Mouse (Mus musculus) liver, adult 2 months (tissue): Measurements from ENCODE around the gene Prr3. TPM values are rescaled to one million over a fixed set of nuclear protein-coding genes. Genes with fewer than 3 reads are reported as not detected.
A peak's percentile ranks its signal among the peaks of the same experiment; 100 is the strongest.
"Not testable (repeated sequence)": the region's sequence is repeated elsewhere in the genome, so short reads cannot be mapped to it uniquely, and the experiment has no call there.

Experiments used
- DNase-seq: peaks from one replicate; pipeline ENCODE4 v3.0.0-alpha.2; 2011; ENCODE audit warnings: low read depth, low spot score; ENCODE audit errors: extremely low read depth
- H3K27ac ChIP-seq: fragments of 200-500 bp; replicated peaks from 2 replicates; pipeline ENCODE4 v1.5.1; 2012; ENCODE audit warnings: low read depth, mild to moderate bottlenecking, control low read depth, inconsistent platforms, low read length; ENCODE audit not compliant: insufficient read depth
- H3K27me3 ChIP-seq: fragments of 200-500 bp; 2 replicates; pipeline ENCODE4 v1.6.1; 2012; ENCODE audit warnings: mild to moderate bottlenecking, moderate library complexity, low read length, inconsistent platforms; ENCODE audit not compliant: control insufficient read depth, insufficient read depth
- H3K36me3 ChIP-seq: fragments of 200-500 bp; 2 replicates; pipeline ENCODE4 v1.6.1; 2012; ENCODE audit warnings: low read length, inconsistent platforms; ENCODE audit not compliant: control insufficient read depth, insufficient read depth
- H3K4me1 ChIP-seq: fragments of 200-500 bp; 2 replicates; pipeline ENCODE4 v1.6.1; 2011; ENCODE audit warnings: low read length; ENCODE audit not compliant: control insufficient read depth, insufficient read depth
- H3K4me3 ChIP-seq: fragments of 200-500 bp; 2 replicates; pipeline ENCODE4 v1.5.1; 2011; ENCODE audit warnings: low read depth, mild to moderate bottlenecking, control low read depth, low read length, moderate library complexity; ENCODE audit not compliant: insufficient read depth
- H3K79me2 ChIP-seq: fragments of 200-500 bp; 2 replicates; pipeline ENCODE4 v1.6.1; 2012; ENCODE audit warnings: inconsistent platforms, mild to moderate bottlenecking, low read length, moderate library complexity; ENCODE audit not compliant: control insufficient read depth, insufficient read depth
- H3K9ac ChIP-seq: fragments of 200-500 bp; 2 replicates; pipeline ENCODE4 v1.6.1; 2012; ENCODE audit warnings: low read depth, mild to moderate bottlenecking, control low read depth, inconsistent platforms, low read length
- CTCF ChIP-seq: fragments of 200-500 bp; IDR thresholded peaks from 2 replicates; pipeline ENCODE4 v1.5.1; 2011; ENCODE audit warnings: low read depth, low read length, control low read depth
- POLR2A ChIP-seq: fragments of 200-500 bp; IDR thresholded peaks from 2 replicates; pipeline ENCODE4 v1.6.1; 2011; ENCODE audit warnings: low read length, control low read depth; ENCODE audit not compliant: insufficient read depth; ENCODE audit errors: extremely low read depth
- WGBS: fragments of 180-500 bp; shearing (Covaris S2); methylation state at CpG from one replicate; pipeline ENCODE4 v1.1.7; 2018; 5-methylcytosine and 5-hydroxymethylcytosine counted together
- polyA plus RNA-seq: library from polyadenylated mRNA; depleted of rRNA; stranded (reverse); fragments of >200 nt; gene quantifications from 2 replicates; pipeline ENCODE4 v1.2.3, GENCODE M21; 2012
- total RNA-seq: library from RNA; depleted of rRNA; stranded (reverse); fragments of >200 nt; gene quantifications from 2 replicates; pipeline ENCODE4 v1.2.3, GENCODE M21; 2014

Gene Prr3
- total and polyA plus RNA-seq, 2 experiments: 1.8 to 8.3 TPM

GRCm38 (mm10) chr17:35969418-35970389, 10.3 kb downstream of the Prr3 start, which contains the start of gene Abcf1:
Abcf1 (minus strand) TSS chr17:35969761.
- H3K27ac ChIP-seq: peak within 1 kb of the TSS; percentile 77
- peak within 1 kb of the TSS; percentile 90 for H3K9ac ChIP-seq
- H3K27me3 ChIP-seq: no peaks in the 10 kb centered on the region
- H3K36me3 ChIP-seq: peaks cover 2% of the 10 kb centered on the region; the same call in 1 of the 2 replicates
- H3K4me1 ChIP-seq: peaks cover 14% of the 10 kb centered on the region
- peaks cover 13% of the 10 kb centered on the region; the same call in 1 of the 2 replicates for H3K79me2 ChIP-seq
- WGBS: 1% methylated on average over 68 of the region's 68 CpGs
- TF ChIP-seq CTCF (no peak), POLR2A (peak; percentile 40; the same call in 1 of the 2 replicates)
- peak; percentile 90 for DNase-seq
- H3K4me3 ChIP-seq: peak within 1 kb of the TSS; percentile 84

GRCm38 (mm10) chr17:35967621-35968020, 12.4 kb downstream of the Prr3 start:
- no peaks in the 10 kb centered on the region for H3K27me3 ChIP-seq
- WGBS: 77% methylated on average over 2 of the region's 2 CpGs
- TF ChIP-seq CTCF (no peak), POLR2A (no peak)
- H3K4me3 ChIP-seq: no peak overlapping the region
- H3K4me1 ChIP-seq: peaks cover 14% of the 10 kb centered on the region
- no peak overlapping the region for H3K27ac ChIP-seq
- H3K79me2 ChIP-seq: peaks cover 13% of the 10 kb centered on the region; the same call in 1 of the 2 replicates
- H3K9ac ChIP-seq: no peak overlapping the region
- no peak for DNase-seq
- peaks cover 12% of the 10 kb centered on the region; the same call in 1 of the 2 replicates for H3K36me3 ChIP-seq

GRCm38 (mm10) chr17:35963279-35963678, 16.8 kb downstream of the Prr3 start:
- H3K4me1 ChIP-seq: peaks cover 5% of the 10 kb centered on the region; the same call in 1 of the 2 replicates
- no peak for DNase-seq
- H3K27me3 ChIP-seq: no peaks in the 10 kb centered on the region
- peaks cover 32% of the 10 kb centered on the region for H3K36me3 ChIP-seq
- TF ChIP-seq CTCF (no peak), POLR2A (no peak)
- no peak overlapping the region for H3K27ac ChIP-seq
- no peak overlapping the region for H3K9ac ChIP-seq
- 89% methylated on average over 10 of the region's 10 CpGs for WGBS
- H3K79me2 ChIP-seq: peaks cover 4% of the 10 kb centered on the region; the same call in 1 of the 2 replicates
- no peak overlapping the region for H3K4me3 ChIP-seq

- no peak for DNase-seq
- H3K79me2 ChIP-seq: no peaks in the 10 kb centered on the region
- H3K27ac ChIP-seq: no peak overlapping the region
- no peak overlapping the region for H3K4me3 ChIP-seq
- 94% methylated on average over 15 of the region's 15 CpGs for WGBS
- TF ChIP-seq POLR2A (no peak), CTCF (no peak)
- H3K27me3 ChIP-seq: no peaks in the 10 kb centered on the region
- H3K4me1 ChIP-seq: no peaks in the 10 kb centered on the region
- no peak overlapping the region for H3K9ac ChIP-seq
- H3K36me3 ChIP-seq: peaks cover 35% of the 10 kb centered on the region
These were observed 21.4 kb downstream of the Prr3 start for GRCm38 (mm10) chr17:35958533-35959223.

DNA sequence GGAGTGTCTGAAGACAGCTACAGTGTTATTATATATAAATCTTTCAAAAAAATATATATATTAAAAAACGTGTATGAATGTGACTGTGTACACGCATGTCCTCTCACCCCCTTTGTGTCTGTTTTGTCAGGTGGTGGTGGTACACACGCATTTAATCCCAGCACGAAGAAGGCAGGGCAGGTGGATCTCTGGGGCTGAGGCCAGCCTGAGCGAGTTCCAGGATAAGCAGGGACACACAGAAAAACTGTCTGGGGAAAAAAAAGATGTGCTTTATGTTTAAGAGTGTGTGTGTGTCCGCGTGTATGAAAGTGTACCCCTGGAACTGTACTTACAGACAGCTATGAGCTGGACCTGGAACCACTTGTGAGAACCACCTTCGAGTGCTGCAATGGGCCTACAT, 25.4 kb downstream of the Prr3 start:
- no peak overlapping the region for H3K27ac ChIP-seq
- no peaks in the 10 kb centered on the region for H3K79me2 ChIP-seq
- H3K4me3 ChIP-seq: no peak overlapping the region
- H3K36me3 ChIP-seq: peaks cover 15% of the 10 kb centered on the region
- WGBS: 84% methylated on average over 8 of the region's 8 CpGs
- no peak overlapping the region for H3K9ac ChIP-seq
- DNase-seq: no peak
- no peaks in the 10 kb centered on the region for H3K4me1 ChIP-seq
- no peaks in the 10 kb centered on the region for H3K27me3 ChIP-seq
- TF ChIP-seq POLR2A: no peak
- TF ChIP-seq CTCF: no peak

- H3K27me3 ChIP-seq, H3K79me2 ChIP-seq, H3K27ac ChIP-seq, DNase-seq, H3K36me3 ChIP-seq, H3K4me1 ChIP-seq, H3K9ac ChIP-seq, H3K4me3 ChIP-seq: not testable (repeated sequence)
- 87% methylated on average over 3 of the region's 3 CpGs for WGBS
These were observed 27.5 kb downstream of the Prr3 start for GRCm38 (mm10) chr17:35952559-35952958.

- not testable (repeated sequence) for H3K4me1 ChIP-seq, H3K36me3 ChIP-seq, H3K79me2 ChIP-seq, H3K27me3 ChIP-seq, H3K9ac ChIP-seq, H3K27ac ChIP-seq, DNase-seq, H3K4me3 ChIP-seq
These were observed 29.1 kb downstream of the Prr3 start for GRCm38 (mm10) chr17:35950946-35951345.
